25 mouse cellular contexts compared by ENCODE assay signal in the genomic region with DNA sequence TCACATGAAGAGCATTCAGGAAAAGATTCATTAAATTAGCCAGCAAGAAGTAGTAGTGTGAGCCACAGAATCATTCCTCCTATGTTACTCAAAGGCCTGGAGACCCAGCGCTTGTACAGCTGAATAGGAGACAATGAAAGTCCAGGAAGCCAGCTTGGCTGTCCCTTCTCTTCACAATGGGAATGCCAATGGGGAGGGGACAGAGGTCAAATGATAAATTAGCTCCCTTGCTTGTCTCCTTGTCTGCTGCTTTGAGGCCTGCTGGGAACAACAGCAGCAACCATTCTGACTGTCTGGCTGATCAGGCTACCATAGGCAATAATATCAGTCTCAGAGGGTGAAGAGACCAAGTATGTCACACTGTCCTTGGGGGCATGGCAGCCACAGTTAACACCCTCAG.
"Had no signal": no experiment of that assay in that cellular context is flagged by ENCODE, and none has a peak within 500 bp of the region (broad histone marks: within the 10 kb centered on the region; RNA-seq: fewer than 3 reads in every experiment).

No protein-coding gene starts in this region.

- H3K4me1 ChIP-seq: limb, embryonic 12.5 days; neural tube, embryonic 15.5 days; stomach, embryonic 15.5 days had no signal

- H3K4me3 ChIP-seq: layer of hippocampus, adult 2 months; left cerebral cortex, adult 2 months; limb, embryonic 12.5 days; limb, embryonic 15.5 days; midbrain, embryonic 10.5 days; midbrain, embryonic 13.5 days; myocyte; neural tube, embryonic 12.5 days; neural tube, embryonic 15.5 days; stomach, embryonic 15.5 days had no signal

- H3K4me2 ChIP-seq: limb, embryonic 12.5 days; limb, embryonic 15.5 days; liver, embryonic 11.5 days; lung, embryonic 14.5 days; midbrain, embryonic 13.5 days; neural tube, embryonic 12.5 days; neural tube, embryonic 15.5 days; stomach, embryonic 15.5 days had no signal

- DNase-seq: kidney, adult 18-20 months; kidney, postnatal 25 days; layer of hippocampus, adult 9-11 months; layer of hippocampus, postnatal 36 days; left cerebral cortex, postnatal 4 days; liver, postnatal 0 days; lung, embryonic 14.5 days; right cerebral cortex, postnatal 4 days; thymus, postnatal 25 days had no signal

- H3K36me3 ChIP-seq: limb, embryonic 12.5 days; limb, embryonic 15.5 days; midbrain, embryonic 13.5 days; neural tube, embryonic 12.5 days; neural tube, embryonic 15.5 days; stomach, embryonic 15.5 days had no signal

- H3K27ac ChIP-seq: kidney, postnatal 0 days; layer of hippocampus, adult 2 months; left cerebral cortex, adult 2 months; limb, embryonic 12.5 days; limb, embryonic 15.5 days; liver, embryonic 14.5 days; macrophage; midbrain, embryonic 10.5 days; midbrain, embryonic 13.5 days; neural tube, embryonic 12.5 days; neural tube, embryonic 15.5 days; stomach, embryonic 15.5 days had no signal

- H3K9ac ChIP-seq: limb, embryonic 12.5 days; limb, embryonic 15.5 days; liver, embryonic 14.5 days; liver, postnatal 0 days; lung, embryonic 14.5 days; midbrain, embryonic 13.5 days; neural tube, embryonic 12.5 days; neural tube, embryonic 15.5 days; stomach, embryonic 15.5 days had no signal

- H3K27me3 ChIP-seq: limb, embryonic 12.5 days; limb, embryonic 15.5 days; midbrain, embryonic 13.5 days; neural tube, embryonic 12.5 days; neural tube, embryonic 15.5 days; stomach, embryonic 15.5 days had no signal

- ATAC-seq: liver, postnatal 0 days; lung, postnatal 0 days; midbrain, embryonic 13.5 days; midbrain, embryonic 16.5 days had no signal

- H3K9me3 ChIP-seq: limb, embryonic 15.5 days; midbrain, embryonic 10.5 days; midbrain, embryonic 13.5 days; neural tube, embryonic 12.5 days; neural tube, embryonic 15.5 days; stomach, embryonic 15.5 days had no signal
